Mouse (Mus musculus) layer of hippocampus, adult 18-20 months (tissue): ENCODE results near the gene Cd68. TPM values are rescaled to one million over a fixed set of nuclear protein-coding genes. Genes with fewer than 3 reads are reported as not detected.
"Not testable (repeated sequence)": the region's sequence is repeated elsewhere in the genome, so short reads cannot be mapped to it uniquely, and the experiment has no call there.

Experiments
- DNase-seq, 2 experiments: peaks; one replicate each; pipeline ENCODE4 v3.0.0; 2022; ENCODE audit warnings: low spot score in 2 of 2
- long read RNA-seq: library from polyadenylated mRNA; stranded (forward); transcript quantifications from one replicate; pipeline ENCODE4 v2.0.0, GENCODE M21; 2021
- total RNA-seq, 2 experiments: library from RNA; stranded (reverse); gene quantifications; 2 replicates each; pipeline ENCODE4 v1.2.3; 2021

The Cd68 gene
- total RNA-seq, result 10 to 100 TPM; 13.1 to 13.8 TPM
- long read RNA-seq, partial matches to known transcripts, result 0 of 5 reads
- long read RNA-seq, other reads (novel, unspliced or antisense), result 1 of 5 reads

- DNase-seq, result peak; percentile 66 to 77
Measured at GRCm38 (mm10) chr11:69665961-69666664, at the start of gene Cd68. Cd68 (minus strand) TSS chr11:69666153.

- peak in 1 of 2 experiments; percentile 9 for DNase-seq
Measured at GRCm38 (mm10) chr11:69715482-69715881, 49.5 kb upstream of the Cd68 start.

DNA sequence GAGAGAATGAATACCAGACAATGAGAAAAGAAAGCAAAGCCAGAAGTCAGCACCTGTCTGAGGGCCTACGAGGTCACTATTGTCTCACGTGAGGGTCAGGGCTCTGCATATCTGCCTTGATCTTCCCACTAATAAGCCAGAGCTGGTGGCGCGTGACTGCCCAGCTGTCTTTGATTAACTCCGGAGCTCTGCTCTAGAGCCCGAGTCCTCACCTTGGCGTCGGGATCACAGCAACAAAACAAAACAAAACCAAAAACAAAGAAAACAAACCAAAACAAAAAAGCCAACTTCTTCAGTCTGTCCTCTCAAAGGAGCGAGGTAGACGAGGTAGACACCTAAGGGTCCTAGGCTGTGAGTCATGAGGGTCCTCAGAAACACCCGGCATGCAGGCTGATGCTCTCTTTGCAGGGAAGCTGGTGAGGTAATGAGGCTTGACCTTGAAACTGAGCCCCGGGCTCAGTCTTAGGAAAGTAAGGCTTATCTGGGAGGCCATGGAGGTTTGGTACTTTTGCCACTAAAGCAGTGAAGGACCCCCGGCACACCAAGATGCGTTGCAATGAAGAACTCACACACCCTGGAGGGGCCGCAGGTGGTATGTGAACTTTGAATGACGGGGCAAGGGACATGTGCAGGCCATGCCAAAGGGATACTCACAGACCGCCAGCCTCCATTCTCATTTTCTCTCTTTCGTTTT, 48.8 kb upstream of the Cd68 start:
- no peak for DNase-seq

GRCm38 (mm10) chr11:69712954-69713672, 47.2 kb upstream of the Cd68 start:
- no peak for DNase-seq

DNA sequence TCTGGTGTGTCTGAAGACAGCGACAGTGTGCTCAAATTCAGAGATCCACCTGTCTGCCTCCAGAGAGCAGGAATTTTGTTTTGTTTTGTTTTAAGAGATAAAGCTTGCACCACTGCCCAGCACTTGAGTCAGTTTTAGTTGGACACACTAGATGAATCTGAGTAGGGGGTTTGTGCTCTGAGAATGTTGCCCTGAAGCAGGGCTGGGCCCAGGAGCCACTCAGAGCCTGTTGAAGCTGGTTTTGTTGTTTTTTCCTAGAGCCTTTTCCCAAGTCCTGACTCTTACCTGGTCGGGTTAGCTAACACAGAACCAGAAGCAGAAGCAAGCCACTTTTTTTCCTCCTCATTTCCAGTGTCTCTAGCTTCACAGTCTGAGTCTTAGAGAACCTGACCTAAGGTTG, 45.1 kb upstream of the Cd68 start:
- no peak for DNase-seq

DNA sequence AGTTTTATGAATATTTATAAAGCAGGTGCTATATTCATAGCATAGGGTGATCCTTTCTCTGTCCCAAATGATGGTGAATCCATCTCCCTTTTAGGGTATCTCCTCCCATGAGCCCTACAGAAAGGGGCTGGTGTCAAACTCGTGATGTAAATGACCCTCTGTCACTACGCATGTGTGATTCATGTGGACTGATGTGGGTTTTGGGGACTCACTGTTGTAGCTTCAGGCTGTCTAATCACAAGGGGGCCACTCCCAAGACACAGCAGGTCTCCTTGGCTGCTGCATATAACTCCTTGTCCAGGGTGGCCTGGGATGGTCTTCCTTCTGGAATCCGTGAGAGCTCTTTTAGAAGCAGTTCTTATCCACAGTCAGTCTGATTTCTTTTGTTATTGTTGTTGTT, 44.5 kb upstream of the Cd68 start:
- no peak for DNase-seq

- DNase-seq, result peak in 1 of 2 experiments; percentile 60
Measured at GRCm38 (mm10) chr11:69709554-69710446, 43.8 kb upstream of the Cd68 start.

DNA sequence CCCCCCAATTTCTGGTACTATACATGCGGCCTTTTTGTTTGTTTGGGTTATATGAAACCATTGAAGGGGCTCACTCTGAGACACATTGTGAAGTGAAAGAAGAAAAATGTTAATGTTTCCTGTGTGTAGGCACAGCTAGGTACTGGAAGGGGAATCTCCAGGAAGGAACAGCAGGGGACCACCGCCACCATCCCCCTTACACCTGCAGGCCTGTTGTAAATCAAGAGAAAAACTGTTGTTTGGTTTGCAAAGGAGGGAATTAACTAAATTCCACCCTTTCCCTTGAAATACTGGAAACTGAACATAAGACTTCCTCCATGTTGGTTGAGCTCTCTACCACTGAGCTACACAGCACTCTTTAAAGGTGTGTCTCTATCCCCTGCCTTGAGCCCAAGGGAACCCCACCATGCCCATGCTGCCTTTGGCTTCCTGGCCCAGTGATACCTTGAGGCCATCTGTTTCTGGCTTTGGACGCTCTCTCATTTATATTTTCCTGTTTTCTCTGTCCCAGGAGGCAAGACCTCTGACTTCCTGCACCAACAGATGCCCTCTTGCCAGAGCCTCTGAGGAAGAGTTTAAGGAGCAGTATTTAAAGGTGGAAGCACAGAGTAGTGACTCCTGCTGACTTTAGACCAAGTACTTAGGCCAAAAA, 42.8 kb upstream of the Cd68 start:
- no peak for DNase-seq

DNA sequence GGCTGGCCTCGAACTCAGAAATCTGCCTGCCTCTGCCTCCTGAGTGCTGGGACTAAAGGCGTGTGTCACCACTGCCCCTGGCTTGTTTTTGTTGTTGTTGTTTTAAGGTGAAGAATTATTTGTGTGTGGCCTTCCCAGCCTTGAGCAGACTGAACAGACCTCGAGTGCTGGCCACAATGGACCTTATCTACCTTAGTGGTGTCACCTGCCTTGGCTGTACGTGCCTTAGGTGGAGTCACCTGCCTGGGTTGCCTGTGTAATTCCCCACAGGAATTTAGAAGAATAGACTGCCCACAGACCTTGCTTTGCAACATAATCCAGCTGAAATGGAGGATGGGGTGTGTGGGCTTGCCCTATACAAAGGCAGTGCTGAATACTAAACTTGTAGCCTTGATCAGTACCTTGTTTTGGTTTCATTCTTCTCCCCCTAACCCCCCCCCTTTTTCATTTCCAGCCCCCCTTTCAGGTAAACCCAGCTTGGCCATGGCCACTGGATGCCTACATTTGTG, 42.0 kb upstream of the Cd68 start:
- no peak for DNase-seq

- no peak for DNase-seq
Measured at GRCm38 (mm10) chr11:69707480-69707847, 41.5 kb upstream of the Cd68 start.

DNA sequence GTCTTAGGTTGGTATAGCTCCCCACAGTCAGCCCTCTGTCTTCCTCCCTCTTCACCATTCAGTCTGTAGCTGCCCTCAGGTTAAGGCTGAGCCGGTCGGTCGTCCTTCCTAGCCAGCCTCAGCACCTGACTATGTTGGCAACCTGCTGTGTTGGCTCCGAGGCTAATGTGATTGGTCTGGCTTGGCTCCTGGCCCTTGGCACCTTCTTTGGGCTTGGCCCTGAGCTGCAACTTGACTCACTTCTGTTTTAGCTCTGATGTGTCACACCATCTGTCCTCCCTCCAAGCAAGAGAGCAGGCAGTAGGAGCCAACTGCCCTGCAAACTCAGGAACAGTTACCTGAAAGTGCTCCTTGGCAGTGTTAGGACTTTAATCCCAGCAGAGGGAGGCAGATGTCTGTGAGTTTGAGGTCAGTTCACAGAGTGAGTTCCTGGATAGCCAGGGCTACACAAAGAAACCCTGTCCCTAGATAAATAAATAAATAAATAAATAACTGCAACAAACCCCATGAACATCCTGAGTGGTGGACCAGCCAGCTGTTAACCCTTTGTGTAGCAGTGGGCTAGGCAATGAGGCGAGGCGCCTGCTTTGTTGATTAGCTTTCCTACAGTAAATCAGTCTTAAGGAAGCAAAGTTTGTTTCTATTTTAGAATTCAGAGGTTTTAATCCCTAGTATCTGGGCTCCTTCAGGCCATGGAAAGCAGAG, 41.0 kb upstream of the Cd68 start:
- DNase-seq, result peak in 1 of 2 experiments; percentile 24

DNA sequence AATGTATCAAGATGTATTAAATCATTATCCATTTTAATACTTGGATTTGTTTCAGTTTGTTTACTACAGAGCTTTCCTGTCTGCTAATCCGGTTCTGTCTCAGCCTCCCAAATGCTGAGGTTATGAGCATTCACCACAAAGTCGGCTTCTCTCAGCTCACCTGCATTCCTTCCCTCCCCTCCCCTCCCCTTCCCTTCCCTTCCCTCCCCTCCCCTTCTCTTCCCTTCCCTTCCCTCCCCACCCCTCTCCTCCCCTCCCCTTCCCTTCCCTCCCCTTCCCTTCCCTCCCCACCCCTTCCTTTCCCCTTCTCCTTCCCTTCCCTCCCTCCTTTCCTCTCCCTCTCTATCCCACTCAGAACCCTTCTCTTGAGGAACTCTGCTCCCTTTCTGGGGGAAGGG, 38.7 kb upstream of the Cd68 start:
- DNase-seq, result no peak

DNA sequence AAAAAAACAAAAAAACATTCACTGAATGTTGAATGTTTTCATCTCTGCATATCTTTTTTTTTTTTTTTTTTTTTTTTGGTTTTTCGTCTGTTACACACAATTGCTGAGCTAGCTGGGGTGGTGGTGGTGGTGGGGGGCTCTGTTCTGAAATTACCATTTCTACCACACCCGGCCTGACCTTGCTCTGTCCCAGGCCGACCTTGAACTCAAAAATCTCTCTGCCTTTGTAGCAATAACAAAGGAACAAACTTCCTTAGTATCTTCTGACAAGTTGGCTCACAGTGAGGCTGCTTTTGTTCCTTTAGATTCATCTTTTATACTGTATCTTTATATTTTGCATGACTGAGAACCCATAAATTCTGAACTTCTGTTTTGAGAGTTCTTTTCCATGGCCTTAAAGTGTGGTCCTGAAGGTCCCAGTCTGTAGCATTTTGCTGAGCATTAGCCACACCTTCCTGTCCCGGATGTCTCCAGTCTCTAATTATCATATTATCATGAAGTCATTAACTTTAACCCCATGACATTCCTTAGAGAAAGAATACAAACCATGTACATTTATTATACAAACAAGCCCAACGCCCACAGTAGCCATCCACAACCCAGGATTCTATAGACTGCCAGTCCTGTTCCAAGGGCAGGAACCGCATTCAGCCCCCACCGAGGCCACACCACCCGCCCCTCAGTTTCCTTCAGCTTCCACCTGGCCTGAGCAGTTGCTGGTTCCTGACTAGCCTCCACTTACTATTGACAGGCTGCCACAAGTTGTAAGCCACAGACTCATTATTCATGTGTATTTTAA, 38.1 kb upstream of the Cd68 start:
- DNase-seq, result no peak

GRCm38 (mm10) chr11:69703381-69703780, 37.4 kb upstream of the Cd68 start:
- DNase-seq, result not testable (repeated sequence)

DNA sequence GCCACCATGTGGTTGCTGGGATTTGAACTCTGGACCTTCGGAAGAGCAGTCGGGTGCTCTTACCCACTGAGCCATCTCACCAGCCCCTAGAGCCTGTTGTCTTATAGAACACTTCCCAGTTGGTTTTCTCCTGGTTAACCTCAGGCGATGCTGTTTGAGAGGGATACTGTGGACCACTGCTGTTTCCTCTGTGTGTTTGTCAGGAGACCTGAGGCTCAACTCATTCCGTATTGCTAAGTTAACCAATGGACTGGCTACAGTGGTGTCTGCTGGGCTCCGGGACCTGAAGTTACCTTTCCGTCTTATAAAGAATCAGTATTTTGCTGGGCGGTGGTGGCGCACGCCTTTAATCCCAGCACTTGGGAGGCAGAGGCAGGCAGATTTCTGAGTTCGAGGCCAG, 36.9 kb upstream of the Cd68 start:
- DNase-seq, result not testable (repeated sequence)

GRCm38 (mm10) chr11:69699595-69699994, 33.6 kb upstream of the Cd68 start:
- DNase-seq, result no peak

DNA sequence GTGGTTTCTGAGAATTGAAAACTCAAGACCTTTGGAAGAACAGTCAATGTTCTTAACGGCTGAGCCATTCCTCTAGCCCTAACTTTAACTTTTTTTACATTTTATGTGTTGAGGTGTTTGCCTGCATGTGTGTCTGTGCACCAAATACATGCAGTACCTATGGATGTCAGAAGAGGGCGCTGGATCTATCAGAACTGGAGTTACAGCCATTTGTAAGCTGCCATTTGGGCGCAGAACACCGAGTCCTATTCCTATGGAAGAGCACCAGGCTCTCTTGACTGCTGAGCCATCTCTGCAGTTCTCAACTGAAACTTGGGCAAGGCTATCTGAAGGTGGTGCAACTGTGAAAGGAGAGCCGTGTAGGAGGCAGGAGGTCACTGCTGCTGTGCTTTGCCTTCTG, 32.6 kb upstream of the Cd68 start:
- no peak for DNase-seq

GRCm38 (mm10) chr11:69697396-69697795, 31.4 kb upstream of the Cd68 start:
- no peak for DNase-seq
